Mouse (Mus musculus) lung, postnatal 0 days (tissue): Measurements from ENCODE around the gene Ubl5. TPM values are rescaled to one million over a fixed set of nuclear protein-coding genes. Genes with fewer than 3 reads are reported as not detected.
"Not testable (repeated sequence)": the region's sequence is repeated elsewhere in the genome, so short reads cannot be mapped to it uniquely, and the experiment has no call there.

Source experiments
- ATAC-seq: fragments of 200-750 bp; cut with Nextera tagmentation; 2 replicates; pipeline ENCODE4 v1.8.0; 2017; ENCODE audit warnings: moderate library complexity
- DNase-seq: peaks from one replicate; pipeline ENCODE4 v3.0.0-alpha.2; 2016; ENCODE audit warnings: low spot score
- H3K27ac ChIP-seq: fragments of 300-500 bp; sonication (generic); 2 replicates; pipeline ENCODE4 v1.5.1; 2014; ENCODE audit warnings: antibody characterized with exemption, mild to moderate bottlenecking, low read length, mixed read lengths
- H3K27me3 ChIP-seq: fragments of 300-500 bp; sonication (generic); replicated peaks from 2 replicates; pipeline ENCODE4 v1.6.1; 2014; ENCODE audit warnings: low read length, mixed read lengths; ENCODE audit not compliant: insufficient read depth
- H3K36me3 ChIP-seq: fragments of 300-500 bp; sonication (generic); 2 replicates; pipeline ENCODE4 v1.6.1; 2014; ENCODE audit warnings: low read length, mixed read lengths; ENCODE audit not compliant: insufficient read depth
- H3K4me1 ChIP-seq: fragments of 300-500 bp; sonication (generic); 2 replicates; pipeline ENCODE4 v1.6.1; 2014; ENCODE audit warnings: antibody characterized with exemption, low read depth, low read length, mixed read lengths; ENCODE audit not compliant: insufficient read depth
- H3K4me2 ChIP-seq: fragments of 300-500 bp; sonication (generic); replicated peaks from 2 replicates; pipeline ENCODE4 v1.6.1; 2014; ENCODE audit warnings: low read depth, mild to moderate bottlenecking, low read length, moderate library complexity, mixed read lengths
- H3K4me3 ChIP-seq: fragments of 300-500 bp; sonication (generic); 2 replicates; pipeline ENCODE4 v1.5.1; 2014; ENCODE audit warnings: low read depth, low read length
- H3K9ac ChIP-seq: fragments of 300-500 bp; sonication (generic); replicated peaks from 2 replicates; pipeline ENCODE4 v1.6.1; 2014; ENCODE audit warnings: low read depth, mild to moderate bottlenecking
- H3K9me3 ChIP-seq: fragments of 300-500 bp; sonication (generic); 2 replicates; pipeline ENCODE4 v1.6.1; 2016; ENCODE audit warnings: low read length, mixed read lengths
- CTCF ChIP-seq: IDR thresholded peaks from 2 replicates; pipeline ENCODE4 v1.5.1; 2016; ENCODE audit warnings: antibody characterized with exemption, mild to moderate bottlenecking
- EP300 ChIP-seq: IDR thresholded peaks from 2 replicates; pipeline ENCODE4 v1.6.1; 2016; ENCODE audit warnings: antibody characterized with exemption, mild to moderate bottlenecking, control low read depth
- WGBS: fragments of 180-500 bp; shearing (Covaris S2); extraction: QIAGEN DNeasy Blood & Tissue Kit; methylation state at CpG from one replicate; pipeline ENCODE4 v1.1.7; 2014; 5-methylcytosine and 5-hydroxymethylcytosine counted together
- polyA plus RNA-seq: library from polyadenylated mRNA; unstranded; fragments of >200 nt; fragmentation: Nextera tagmentation; extraction: Ambion mirVana; gene quantifications from 2 replicates; pipeline ENCODE4 v1.2.1, GENCODE M21; 2015

Gene Ubl5
- polyA plus RNA-seq, 1 experiment from 2014 or later = 396 TPM

DNA sequence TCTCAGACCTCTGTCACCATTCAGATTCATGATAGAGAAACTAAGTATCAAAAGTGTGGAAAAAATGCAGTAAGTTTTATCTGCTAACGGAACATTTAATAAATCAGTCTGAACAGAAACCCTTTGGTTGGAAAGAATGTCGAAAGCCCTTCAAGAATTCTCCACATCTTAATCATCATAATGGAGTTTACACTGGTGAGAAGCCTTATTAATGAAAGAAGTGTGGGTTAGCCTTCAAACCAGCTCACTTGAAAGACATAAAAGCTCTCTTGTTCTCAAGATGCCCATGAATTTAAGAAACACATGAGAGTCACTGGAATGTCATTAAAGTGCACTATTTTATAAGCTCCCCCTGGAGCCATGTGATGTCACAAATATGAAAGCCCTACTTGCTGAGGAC is 26.0 kb upstream of the Ubl5 start:
- Histone ChIP-seq H3K27me3 (no peaks in the 10 kb centered on the region), H3K4me3 (no peak overlapping the region), H3K9ac (no peak overlapping the region), H3K4me1 (no peaks in the 10 kb centered on the region), H3K36me3 (no peaks in the 10 kb centered on the region), H3K4me2 (no peak overlapping the region), H3K9me3 (no peaks in the 10 kb centered on the region), H3K27ac (no peak overlapping the region)
- DNase-seq = peak; percentile 73
- TF ChIP-seq EP300 (peak; percentile 87), CTCF (no peak)
- ATAC-seq = peak; percentile 86
- WGBS = 67% methylated on average over 2 of the region's 2 CpGs

- Histone ChIP-seq H3K9ac (no peak overlapping the region), H3K4me2 (no peak overlapping the region), H3K27ac (no peak overlapping the region), H3K4me1 (no peaks in the 10 kb centered on the region), H3K9me3 (no peaks in the 10 kb centered on the region), H3K4me3 (no peak overlapping the region), H3K36me3 (no peaks in the 10 kb centered on the region), H3K27me3 (no peaks in the 10 kb centered on the region)
- 82% methylated on average over 2 of the region's 2 CpGs for WGBS
- DNase-seq (no peak), ATAC-seq (no peak)
- TF ChIP-seq EP300 (no peak), CTCF (no peak)
Observed at GRCm38 (mm10) chr9:20631332-20631731, 11.3 kb upstream of the Ubl5 start.

- peaks cover 13% of the 10 kb centered on the region; the same call in 1 of the 2 replicates for H3K36me3 ChIP-seq
Observed at GRCm38 (mm10) chr9:20635676-20636075, 7.0 kb upstream of the Ubl5 start.

GRCm38 (mm10) chr9:20636256-20636655 is 6.4 kb upstream of the Ubl5 start:
- Histone ChIP-seq H3K36me3 (peaks cover 13% of the 10 kb centered on the region; the same call in 1 of the 2 replicates), H3K27ac (no peak overlapping the region), H3K9ac (no peak overlapping the region), H3K9me3 (no peaks in the 10 kb centered on the region), H3K4me3 (no peak overlapping the region), H3K4me2 (no peak overlapping the region), H3K4me1 (peaks cover 3% of the 10 kb centered on the region; the same call in 1 of the 2 replicates), H3K27me3 (no peaks in the 10 kb centered on the region)
- TF ChIP-seq CTCF = no peak
- no peak for TF ChIP-seq EP300
- ATAC-seq (no peak; the same call in 1 of the 2 replicates), DNase-seq (no peak)
- WGBS = 71% methylated on average over 3 of the region's 3 CpGs

More at GRCm38 (mm10) chr9:20635676-20636075, 7.0 kb upstream of the Ubl5 start:
- H3K27me3 ChIP-seq, H3K9me3 ChIP-seq, H3K4me1 ChIP-seq, H3K4me2 ChIP-seq, H3K27ac ChIP-seq, H3K4me3 ChIP-seq, H3K9ac ChIP-seq, DNase-seq, ATAC-seq: not testable (repeated sequence)
- 94% methylated on average over 8 of the region's 8 CpGs for WGBS

DNA sequence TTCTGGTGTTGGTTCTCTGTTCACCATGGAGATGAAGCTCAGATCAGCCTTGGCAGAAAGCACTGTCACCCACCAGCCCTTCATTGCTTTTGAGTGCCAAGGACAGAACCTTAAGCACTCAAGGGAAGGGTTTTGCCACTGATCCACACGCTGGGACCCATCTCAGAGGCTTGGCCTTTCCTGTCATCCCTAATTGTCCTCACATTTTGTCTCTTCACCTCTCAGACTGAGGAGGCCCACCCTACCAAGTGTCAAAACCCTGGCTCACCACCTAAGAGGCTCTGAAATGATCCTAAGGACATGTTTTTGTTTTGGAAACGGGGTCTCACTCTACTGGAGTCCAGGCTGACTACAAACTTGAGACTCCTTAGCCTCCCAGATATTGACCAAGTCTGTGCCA is 5.9 kb upstream of the Ubl5 start:
- Histone ChIP-seq H3K27ac (no peak overlapping the region), H3K4me1 (peaks cover 7% of the 10 kb centered on the region), H3K4me2 (no peak overlapping the region), H3K9ac (no peak overlapping the region), H3K27me3 (no peaks in the 10 kb centered on the region), H3K9me3 (no peaks in the 10 kb centered on the region), H3K4me3 (no peak overlapping the region), H3K36me3 (peaks cover 13% of the 10 kb centered on the region; the same call in 1 of the 2 replicates)
- TF ChIP-seq EP300 (no peak), CTCF (no peak)
- DNase-seq (no peak), ATAC-seq (no peak)
- WGBS = 84% methylated on average over 2 of the region's 2 CpGs

- Histone ChIP-seq H3K36me3 (peaks cover 13% of the 10 kb centered on the region; the same call in 1 of the 2 replicates), H3K27me3 (no peaks in the 10 kb centered on the region), H3K4me3 (no peak overlapping the region), H3K4me2 (no peak overlapping the region), H3K9ac (no peak overlapping the region), H3K27ac (no peak overlapping the region), H3K9me3 (no peaks in the 10 kb centered on the region), H3K4me1 (peaks cover 7% of the 10 kb centered on the region)
- ATAC-seq = no peak
- no peak for DNase-seq
- WGBS = 95% methylated on average over 19 of the region's 19 CpGs
- TF ChIP-seq EP300 (no peak), CTCF (no peak)
Observed at GRCm38 (mm10) chr9:20638552-20638951, 4.1 kb upstream of the Ubl5 start.

GRCm38 (mm10) chr9:20639486-20639885 is 3.2 kb upstream of the Ubl5 start:
- H3K27ac ChIP-seq = no peak overlapping the region
- DNase-seq (no peak), ATAC-seq (no peak)
- no peak overlapping the region for H3K4me2 ChIP-seq
- TF ChIP-seq EP300 (no peak), CTCF (no peak)
- no peaks in the 10 kb centered on the region for H3K9me3 ChIP-seq
- H3K4me1 ChIP-seq = peaks cover 7% of the 10 kb centered on the region
- no peak overlapping the region for H3K4me3 ChIP-seq
- peaks cover 13% of the 10 kb centered on the region; the same call in 1 of the 2 replicates for H3K36me3 ChIP-seq
- no peak overlapping the region for H3K9ac ChIP-seq
- no peaks in the 10 kb centered on the region for H3K27me3 ChIP-seq
- 88% methylated on average over 4 of the region's 4 CpGs for WGBS
